Mouse (Mus musculus) C2C12 (cell line): ENCODE results near the gene Foxn3. TPM values are rescaled to one million over a fixed set of nuclear protein-coding genes. Genes with fewer than 3 reads are reported as not detected.

Source experiments
- H3K27me3 ChIP-seq: one replicate; pipeline ENCODE4 v1.6.1; 2011; ENCODE audit not compliant: control insufficient read depth, insufficient read depth, insufficient read length
- H3K36me3 ChIP-seq: one replicate; pipeline ENCODE4 v1.6.1; 2011; ENCODE audit not compliant: control insufficient read depth, insufficient read depth
- H3K4me3 ChIP-seq: one replicate; pipeline ENCODE4 v1.5.1; 2011; ENCODE audit warnings: mild to moderate bottlenecking, control low read depth; ENCODE audit not compliant: poor library complexity, insufficient read depth, severe bottlenecking
- H3K79me2 ChIP-seq: one replicate; pipeline ENCODE4 v1.6.1; 2011; ENCODE audit not compliant: control insufficient read depth, insufficient read depth
- H3K79me3 ChIP-seq: one replicate; pipeline ENCODE4 v1.6.1; 2011; ENCODE audit warnings: low read depth, control low read depth
- H3ac ChIP-seq: one replicate; pipeline ENCODE3; 2011; ENCODE audit warnings: low read depth; ENCODE audit not compliant: control insufficient read depth, insufficient read length
- CEBPB ChIP-seq: IDR thresholded peaks from one replicate; pipeline ENCODE4 v1.6.1; 2011; ENCODE audit warnings: low read depth, mild to moderate bottlenecking, control low read depth, moderate library complexity
- CTCF ChIP-seq: IDR thresholded peaks from one replicate; pipeline ENCODE4 v1.5.1; 2011; ENCODE audit not compliant: control insufficient read depth, insufficient read depth, insufficient read length
- FOSL1 ChIP-seq: IDR thresholded peaks from one replicate; pipeline ENCODE4 v1.8.0; 2011; ENCODE audit warnings: mild to moderate bottlenecking, low read length; ENCODE audit not compliant: poor library complexity, insufficient read depth, severe bottlenecking
- MAX ChIP-seq: IDR thresholded peaks from one replicate; pipeline ENCODE4 v1.6.1; 2011; ENCODE audit warnings: mild to moderate bottlenecking, control low read depth
- MYOD1 ChIP-seq: IDR thresholded peaks from one replicate; pipeline ENCODE4 v1.6.1; 2011; ENCODE audit warnings: low read depth; ENCODE audit not compliant: control insufficient read depth, insufficient read length
- MYOG ChIP-seq: IDR thresholded peaks from one replicate; pipeline ENCODE4 v1.6.1; 2011; ENCODE audit not compliant: control insufficient read depth, insufficient read length; ENCODE audit errors: extremely low read depth
- USF1 ChIP-seq: IDR thresholded peaks from one replicate; pipeline ENCODE4 v1.6.1; 2011; ENCODE audit warnings: low read depth, mild to moderate bottlenecking, control low read depth, moderate library complexity
- polyA plus RNA-seq: library from polyadenylated mRNA; unstranded; fragments of >200 nt; fragmentation: generic; extraction: Trizol; gene quantifications from one replicate; pipeline ENCODE4 v1.2.1, GENCODE M21; 2012; ENCODE audit warnings: missing spikeins

Gene Foxn3
- polyA plus RNA-seq, 1 experiment: 4.2 TPM

DNA sequence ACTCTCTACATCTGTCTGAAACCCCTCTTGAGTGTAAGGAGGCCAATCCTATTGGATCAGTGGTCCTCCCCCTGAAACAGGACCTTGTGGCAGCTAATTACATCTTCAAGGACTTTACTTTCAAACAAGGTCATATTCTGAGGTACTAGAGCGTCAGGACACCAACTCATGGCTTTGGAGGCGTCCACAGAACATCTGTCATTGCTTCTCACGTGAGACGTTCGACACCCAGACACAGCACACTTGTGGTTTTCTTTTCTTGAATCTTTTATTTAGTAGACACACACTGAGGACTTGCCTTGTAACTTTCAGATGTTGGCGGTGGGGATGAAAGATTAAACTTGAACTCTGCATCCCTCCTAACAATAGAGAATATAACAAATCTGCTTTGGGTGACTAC is 265.1 kb downstream of the Foxn3 start:
- Histone ChIP-seq H3ac (no peak overlapping the region), H3K4me3 (no peak overlapping the region), H3K27me3 (no peaks in the 10 kb centered on the region), H3K36me3 (no peaks in the 10 kb centered on the region), H3K79me3 (no peaks in the 10 kb centered on the region), H3K79me2 (no peaks in the 10 kb centered on the region)
- TF ChIP-seq MAX: no peak
- TF ChIP-seq CEBPB: no peak
- no peak for TF ChIP-seq USF1
- no peak for TF ChIP-seq MYOD1
- TF ChIP-seq MYOG: no peak
- no peak for TF ChIP-seq FOSL1
- no peak for TF ChIP-seq CTCF

DNA sequence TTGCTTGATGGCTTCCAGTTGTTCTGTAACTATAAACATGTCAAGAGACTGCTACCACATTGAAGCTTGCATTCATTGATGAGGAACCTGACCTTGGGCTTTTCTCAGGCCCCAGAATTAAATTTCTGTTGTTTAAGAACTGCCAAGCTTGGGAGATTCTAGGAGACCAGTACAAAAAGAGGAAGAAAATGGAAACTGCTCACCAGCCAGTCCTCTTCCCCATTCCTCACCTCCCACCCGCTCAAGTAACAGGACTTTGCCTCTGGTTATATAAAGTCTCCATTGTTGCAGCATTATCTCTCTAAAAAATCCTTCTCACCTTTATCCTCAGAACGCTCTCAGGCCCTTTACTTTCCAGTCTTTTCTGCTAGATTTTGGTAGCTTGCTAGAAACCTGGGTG is 265.6 kb downstream of the Foxn3 start:
- no peaks in the 10 kb centered on the region for H3K79me3 ChIP-seq
- no peak overlapping the region for H3ac ChIP-seq
- H3K36me3 ChIP-seq: no peaks in the 10 kb centered on the region
- no peak overlapping the region for H3K4me3 ChIP-seq
- H3K79me2 ChIP-seq: no peaks in the 10 kb centered on the region
- no peaks in the 10 kb centered on the region for H3K27me3 ChIP-seq
- TF ChIP-seq FOSL1 (no peak), MYOG (no peak), CEBPB (no peak), MYOD1 (no peak), CTCF (no peak), MAX (no peak), USF1 (no peak)

DNA sequence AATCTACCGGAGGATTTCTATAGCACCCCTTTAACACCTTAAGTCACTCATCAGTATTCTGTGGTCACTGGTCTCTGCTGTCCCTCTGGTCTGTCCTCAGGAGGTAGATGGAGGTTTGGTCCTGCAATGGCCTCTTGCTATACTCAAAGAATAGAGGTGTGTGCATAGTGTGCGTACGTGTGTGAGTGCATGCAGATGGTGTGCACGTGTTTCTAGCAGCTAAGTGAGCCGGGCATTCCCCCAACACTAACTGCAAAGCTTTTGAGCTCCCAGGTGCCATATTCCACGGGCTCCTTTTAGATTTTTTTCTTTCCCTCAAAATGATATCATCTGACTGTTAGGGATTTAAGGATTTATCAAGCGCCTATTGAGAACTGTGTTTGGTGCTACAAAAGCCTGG is 269.9 kb downstream of the Foxn3 start:
- no peaks in the 10 kb centered on the region for H3K79me2 ChIP-seq
- no peaks in the 10 kb centered on the region for H3K79me3 ChIP-seq
- no peak overlapping the region for H3ac ChIP-seq
- H3K36me3 ChIP-seq: no peaks in the 10 kb centered on the region
- no peaks in the 10 kb centered on the region for H3K27me3 ChIP-seq
- TF ChIP-seq CTCF (no peak), FOSL1 (no peak), USF1 (no peak), MAX (no peak), MYOD1 (no peak), MYOG (no peak)
- H3K4me3 ChIP-seq: no peak overlapping the region

DNA sequence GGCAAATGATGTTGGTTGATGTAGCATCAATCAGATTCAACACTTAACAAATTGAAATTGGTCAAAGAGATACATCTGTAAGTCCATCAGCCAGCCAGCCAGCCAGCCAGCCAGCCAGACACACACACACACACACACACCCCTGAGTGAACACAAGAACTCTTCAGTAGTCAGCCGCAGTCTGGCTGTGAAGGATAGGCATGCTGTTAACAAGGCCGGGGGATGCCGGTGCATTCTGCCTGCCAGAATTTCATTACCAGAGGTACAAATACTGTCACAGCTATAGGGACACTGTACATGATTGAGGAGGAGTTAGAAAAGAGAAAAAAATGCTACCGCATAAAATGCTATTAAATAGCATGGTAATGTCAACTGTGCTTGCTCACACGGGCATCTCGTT is 271.2 kb downstream of the Foxn3 start:
- Histone ChIP-seq H3K27me3 (no peaks in the 10 kb centered on the region), H3K79me3 (no peaks in the 10 kb centered on the region), H3ac (no peak overlapping the region), H3K79me2 (no peaks in the 10 kb centered on the region), H3K4me3 (no peak overlapping the region), H3K36me3 (no peaks in the 10 kb centered on the region)
- TF ChIP-seq USF1 (no peak), MYOG (no peak), CEBPB (no peak), MYOD1 (no peak), FOSL1 (no peak), MAX (no peak), CTCF (no peak)

DNA sequence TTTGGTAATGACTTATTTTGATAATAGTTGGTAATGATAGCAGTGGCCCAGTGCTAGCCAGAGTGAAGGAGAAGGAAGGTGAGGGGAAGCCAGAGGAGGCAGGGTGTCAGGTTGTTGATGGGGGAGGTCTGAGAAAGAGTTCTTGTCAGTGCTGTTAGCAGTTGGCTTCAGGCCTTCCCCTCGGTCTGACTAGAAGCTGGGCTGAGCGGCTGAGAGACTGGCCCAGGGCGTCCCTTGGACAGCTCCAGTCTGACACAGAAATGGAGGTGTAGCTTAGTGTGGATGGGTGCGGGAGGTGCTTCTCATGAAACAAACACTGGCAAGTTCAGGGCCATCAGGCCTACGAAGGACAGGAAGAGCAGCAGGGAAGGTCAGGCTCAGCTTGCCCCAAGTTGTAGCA is 276.3 kb downstream of the Foxn3 start:
- TF ChIP-seq CTCF: no peak
- TF ChIP-seq MAX: no peak
- no peak overlapping the region for H3ac ChIP-seq
- H3K4me3 ChIP-seq: no peak overlapping the region

DNA sequence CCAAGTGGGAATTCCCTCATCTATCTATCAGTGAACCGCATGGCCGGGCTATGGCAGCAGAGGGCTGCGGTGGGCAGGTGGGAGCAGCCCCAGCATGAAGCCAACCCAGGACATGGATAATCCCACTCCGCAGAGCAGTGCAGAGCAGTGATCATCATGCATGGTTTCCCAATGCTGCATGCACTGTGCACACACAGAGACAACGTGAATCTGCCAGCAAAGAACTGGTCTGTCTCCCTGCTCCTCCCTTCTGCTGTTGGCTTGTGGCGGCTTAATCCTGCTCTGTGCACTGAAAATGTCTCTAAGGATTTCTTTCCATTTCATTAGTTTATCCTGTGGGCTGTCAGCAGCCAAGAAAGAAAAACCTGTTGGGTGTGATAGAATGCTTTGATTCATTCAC is 276.7 kb downstream of the Foxn3 start:
- H3K79me2 ChIP-seq: no peaks in the 10 kb centered on the region

More for the DNA sequence above, 276.3 kb downstream of the Foxn3 start:
- Histone ChIP-seq H3K27me3 (no peaks in the 10 kb centered on the region), H3K79me2 (no peaks in the 10 kb centered on the region), H3K36me3 (no peaks in the 10 kb centered on the region), H3K79me3 (no peaks in the 10 kb centered on the region)

More for the DNA sequence above, 276.7 kb downstream of the Foxn3 start:
- Histone ChIP-seq H3K4me3 (no peak overlapping the region), H3K36me3 (no peaks in the 10 kb centered on the region), H3K27me3 (no peaks in the 10 kb centered on the region), H3K79me3 (no peaks in the 10 kb centered on the region), H3ac (no peak overlapping the region)
- TF ChIP-seq USF1 (no peak), MYOD1 (no peak), CTCF (no peak), MYOG (no peak), MAX (no peak)
